Mouse (Mus musculus) heart, embryonic 13.5 days (tissue): ENCODE measurements around the gene Pdik1l. TPM values are rescaled to one million over a fixed set of nuclear protein-coding genes. Genes with fewer than 3 reads are reported as not detected.
A peak's percentile ranks its signal among the peaks of the same experiment; 100 is the strongest.

ENCODE experiments used
- ATAC-seq: fragments of 200-750 bp; cut with Nextera tagmentation; 2 replicates; pipeline ENCODE4 v1.8.0; 2017; ENCODE audit warnings: moderate TSS enrichment; ENCODE audit not compliant: insufficient number of reproducible peaks, low FRiP score, low TSS enrichment; ENCODE audit errors: extremely low read depth
- H3K27ac ChIP-seq: fragments of 300-500 bp; sonication (generic); replicated peaks from 2 replicates; pipeline ENCODE4 v1.5.1; 2015; ENCODE audit warnings: moderate library complexity, mild to moderate bottlenecking, inconsistent platforms
- H3K27me3 ChIP-seq: fragments of 300-500 bp; sonication (generic); replicated peaks from 2 replicates; pipeline ENCODE4 v1.6.1; 2015; ENCODE audit warnings: mild to moderate bottlenecking, inconsistent platforms
- H3K36me3 ChIP-seq: fragments of 300-500 bp; sonication (generic); 2 replicates; pipeline ENCODE4 v1.6.1; 2015; ENCODE audit warnings: mild to moderate bottlenecking, inconsistent platforms
- H3K4me1 ChIP-seq: fragments of 300-500 bp; sonication (generic); 2 replicates; pipeline ENCODE4 v1.6.1; 2015; ENCODE audit warnings: inconsistent platforms
- H3K4me2 ChIP-seq: fragments of 300-500 bp; sonication (generic); 2 replicates; pipeline ENCODE4 v1.6.1; 2015; ENCODE audit warnings: inconsistent platforms, mild to moderate bottlenecking, moderate library complexity
- H3K4me3 ChIP-seq: fragments of 300-500 bp; sonication (generic); 2 replicates; pipeline ENCODE4 v1.5.1; 2015; ENCODE audit warnings: moderate library complexity, mild to moderate bottlenecking, inconsistent platforms
- H3K9ac ChIP-seq: fragments of 300-500 bp; sonication (generic); 2 replicates; pipeline ENCODE4 v1.6.1; 2015; ENCODE audit warnings: inconsistent platforms, mild to moderate bottlenecking, moderate library complexity
- H3K9me3 ChIP-seq: fragments of 300-500 bp; sonication (generic); 2 replicates; pipeline ENCODE4 v1.6.1; 2016; ENCODE audit warnings: inconsistent platforms
- WGBS: fragments of 180-500 bp; shearing (Covaris S2); methylation state at CpG from one replicate; pipeline ENCODE4 v1.1.7; 2015; ENCODE audit warnings: mixed read lengths; 5-methylcytosine and 5-hydroxymethylcytosine counted together
- polyA plus RNA-seq: library from polyadenylated mRNA; unstranded; fragments of >200 nt; fragmentation: Nextera tagmentation; extraction: Ambion mirVana; gene quantifications from 2 replicates; pipeline ENCODE4 v1.2.1, GENCODE M21; 2015

Pdik1l gene
- polyA plus RNA-seq, 1 experiment from 2014 or later, result 13.5 TPM

GRCm38 (mm10) chr4:134256407-134257197 is 31.1 kb downstream of the Pdik1l start:
- Histone ChIP-seq H3K4me2 (peak overlapping the region; percentile 55), H3K27me3 (peaks cover 34% of the 10 kb centered on the region), H3K27ac (peak overlapping the region; percentile 71), H3K9me3 (no peaks in the 10 kb centered on the region), H3K9ac (peak overlapping the region; percentile 61), H3K4me1 (peaks cover 65% of the 10 kb centered on the region), H3K36me3 (no peaks in the 10 kb centered on the region), H3K4me3 (peak overlapping the region; percentile 8)
- ATAC-seq, result no peak
- WGBS, result 9% methylated on average over 19 of the region's 19 CpGs

- no peaks in the 10 kb centered on the region for H3K9me3 ChIP-seq
- H3K4me2 ChIP-seq, result peak overlapping the region; percentile 55; the same call in 1 of the 2 replicates
- no peak for ATAC-seq
- H3K4me1 ChIP-seq, result peaks cover 72% of the 10 kb centered on the region
- H3K9ac ChIP-seq, result peak overlapping the region; percentile 61
- H3K27me3 ChIP-seq, result peaks cover 42% of the 10 kb centered on the region
- no peak overlapping the region for H3K4me3 ChIP-seq
- H3K27ac ChIP-seq, result peak overlapping the region; percentile 71
- H3K36me3 ChIP-seq, result no peaks in the 10 kb centered on the region
- WGBS, result 50% methylated on average over 4 of the region's 4 CpGs
These were observed 31.8 kb downstream of the Pdik1l start for GRCm38 (mm10) chr4:134255854-134256253.

- no peak overlapping the region for H3K4me3 ChIP-seq
- no peak overlapping the region for H3K4me2 ChIP-seq
- peaks cover 52% of the 10 kb centered on the region for H3K27me3 ChIP-seq
- no peak overlapping the region for H3K9ac ChIP-seq
- H3K36me3 ChIP-seq, result no peaks in the 10 kb centered on the region
- H3K9me3 ChIP-seq, result no peaks in the 10 kb centered on the region
- H3K4me1 ChIP-seq, result peaks cover 82% of the 10 kb centered on the region
- no peak overlapping the region for H3K27ac ChIP-seq
- ATAC-seq, result no peak
- WGBS, result 51% methylated on average over 3 of the region's 3 CpGs
These were observed 32.9 kb downstream of the Pdik1l start for GRCm38 (mm10) chr4:134254835-134255234.

GRCm38 (mm10) chr4:134253722-134254324 is 33.9 kb downstream of the Pdik1l start, which contains the start of gene Grrp1:
Grrp1 (minus strand) TSS chr4:134254106.
- Histone ChIP-seq H3K4me1 (peaks cover 88% of the 10 kb centered on the region), H3K4me2 (peak within 1 kb of the TSS; percentile 96), H3K27me3 (peaks cover 62% of the 10 kb centered on the region), H3K4me3 (peak within 1 kb of the TSS; percentile 60), H3K9me3 (no peaks in the 10 kb centered on the region), H3K9ac (peak within 1 kb of the TSS; percentile 77), H3K27ac (peak within 1 kb of the TSS; percentile 58), H3K36me3 (no peaks in the 10 kb centered on the region)
- no peak for ATAC-seq
- 4% methylated on average over 13 of the region's 13 CpGs for WGBS

- H3K36me3 ChIP-seq, result no peaks in the 10 kb centered on the region
- peak overlapping the region; percentile 58 for H3K27ac ChIP-seq
- peak overlapping the region; percentile 60 for H3K4me3 ChIP-seq
- H3K4me1 ChIP-seq, result peaks cover 88% of the 10 kb centered on the region
- peak overlapping the region; percentile 96 for H3K4me2 ChIP-seq
- H3K9ac ChIP-seq, result peak overlapping the region; percentile 77
- H3K9me3 ChIP-seq, result no peaks in the 10 kb centered on the region
- no peak for ATAC-seq
- 26% methylated on average over 15 of the region's 15 CpGs for WGBS
- peaks cover 69% of the 10 kb centered on the region for H3K27me3 ChIP-seq
These were observed 34.6 kb downstream of the Pdik1l start for GRCm38 (mm10) chr4:134252911-134253721.

GRCm38 (mm10) chr4:134252131-134252910 is 35.4 kb downstream of the Pdik1l start:
- Histone ChIP-seq H3K27ac (peak overlapping the region; percentile 58; the same call in 1 of the 2 replicates), H3K36me3 (no peaks in the 10 kb centered on the region), H3K4me3 (peak overlapping the region; percentile 60), H3K9ac (peak overlapping the region; percentile 77), H3K4me2 (peak overlapping the region; percentile 96), H3K4me1 (peaks cover 81% of the 10 kb centered on the region), H3K9me3 (no peaks in the 10 kb centered on the region), H3K27me3 (peaks cover 77% of the 10 kb centered on the region)
- ATAC-seq, result no peak
- 17% methylated on average over 22 of the region's 22 CpGs for WGBS

- WGBS, result 1% methylated on average over 90 of the region's 91 CpGs
- peak overlapping the region; percentile 60 for H3K4me3 ChIP-seq
- peak overlapping the region; percentile 96 for H3K4me2 ChIP-seq
- no peak for ATAC-seq
- H3K9me3 ChIP-seq, result no peaks in the 10 kb centered on the region
- H3K9ac ChIP-seq, result peak overlapping the region; percentile 77
- peaks cover 86% of the 10 kb centered on the region for H3K27me3 ChIP-seq
- no peak overlapping the region for H3K27ac ChIP-seq
- peaks cover 72% of the 10 kb centered on the region for H3K4me1 ChIP-seq
- no peaks in the 10 kb centered on the region for H3K36me3 ChIP-seq
These were observed 36.2 kb downstream of the Pdik1l start for GRCm38 (mm10) chr4:134251241-134252130.

- WGBS, result 15% methylated on average over 10 of the region's 10 CpGs
- ATAC-seq, result no peak
- H3K4me1 ChIP-seq, result peaks cover 67% of the 10 kb centered on the region
- H3K9me3 ChIP-seq, result no peaks in the 10 kb centered on the region
- peak overlapping the region; percentile 96 for H3K4me2 ChIP-seq
- no peaks in the 10 kb centered on the region for H3K36me3 ChIP-seq
- peak overlapping the region; percentile 77 for H3K9ac ChIP-seq
- peaks cover 91% of the 10 kb centered on the region for H3K27me3 ChIP-seq
- H3K4me3 ChIP-seq, result peak overlapping the region; percentile 60
- H3K27ac ChIP-seq, result no peak overlapping the region
These were observed 36.8 kb downstream of the Pdik1l start for GRCm38 (mm10) chr4:134250930-134251240.

- Histone ChIP-seq H3K4me1 (peaks cover 65% of the 10 kb centered on the region), H3K27ac (no peak overlapping the region)
These were observed 37.4 kb downstream of the Pdik1l start for GRCm38 (mm10) chr4:134250116-134250929.

More at GRCm38 (mm10) chr4:134250116-134250929, 37.4 kb downstream of the Pdik1l start:
- Histone ChIP-seq H3K27me3 (peaks cover 91% of the 10 kb centered on the region), H3K9me3 (no peaks in the 10 kb centered on the region), H3K36me3 (no peaks in the 10 kb centered on the region), H3K4me3 (peak overlapping the region; percentile 60), H3K9ac (peak overlapping the region; percentile 77), H3K4me2 (peak overlapping the region; percentile 96)
- no peak for ATAC-seq
- 12% methylated on average over 27 of the region's 27 CpGs for WGBS
